Mouse (Mus musculus) embryonic stem cell, embryonic (primary cell): ENCODE measurements around the gene Arr3.

Experiments used
- CTCF ChIA-PET, 4 experiments: fragments of 300-600 bp in 2 of 4; fragments of 350-600 bp in 2 of 4; sonication (Branson Sonifier 250); formaldehyde crosslinking; loops; one replicate each; lab custom pipeline; 2022; ENCODE audit warnings: inconsistent platforms in 2 of 4; lab: Charles Lee
- POLR2A ChIA-PET, 4 experiments: fragments of 300-600 bp in 2 of 4; fragments of 350-600 bp in 2 of 4; sonication (Branson Sonifier 250); formaldehyde crosslinking; loops; one replicate each; lab custom pipeline; 2022; ENCODE audit warnings: antibody characterized with exemption in 4 of 4, inconsistent platforms in 1 of 4; lab: Charles Lee

Arr3 gene

GRCm38 (mm10) chrX:100605314-100605713, at the start of gene Arr3:
Gene Arr3, plus strand, starts transcription at chrX:100605497.
- ChIA-PET POLR2A (interaction anchor here in 1 of 4 experiments (0.8 kb wide), 1 partner anchor 8 kb away, joined by 3 read pairs; no protein-coding TSS in a partner anchor), CTCF (interaction anchor here in 1 of 4 experiments (0.6 kb wide), 1 partner anchor 131 kb away, joined by 4 read pairs; no protein-coding TSS in a partner anchor)

- ChIA-PET POLR2A (no interaction called here), CTCF (no interaction called here)
Observed at GRCm38 (mm10) chrX:100556026-100556425, 49.3 kb upstream of the Arr3 start.

DNA sequence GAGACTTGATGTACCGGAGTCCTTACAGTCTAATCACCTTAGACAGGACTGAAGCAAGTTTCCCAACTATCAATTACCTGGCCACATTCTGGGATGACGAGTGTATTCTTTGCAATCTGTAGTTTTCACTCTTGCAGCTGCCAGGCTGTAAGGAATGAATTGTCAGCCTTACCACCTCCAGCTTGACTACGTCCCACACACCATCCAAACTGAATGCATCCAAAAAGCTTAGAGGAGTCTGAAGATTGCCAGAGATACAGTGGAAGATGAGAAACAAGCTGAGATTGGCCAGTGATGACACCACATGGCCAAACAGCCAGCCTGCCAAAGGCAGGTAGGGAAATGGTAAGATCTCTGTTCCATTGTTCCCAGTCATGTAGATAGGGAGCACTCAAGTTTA, 39.6 kb upstream of the Arr3 start:
- ChIA-PET CTCF (no interaction called here), POLR2A (interaction anchor here in 1 of 4 experiments (0.5 kb wide), 1 partner anchor 33 kb away, joined by 3 read pairs; no protein-coding TSS in a partner anchor)

- ChIA-PET CTCF (interaction anchor here in 1 of 4 experiments (0.7 kb wide), 1 partner anchor 1017 kb away, joined by 3 read pairs; no protein-coding TSS in a partner anchor), POLR2A (interaction anchor here in 1 of 4 experiments (0.5 kb wide), 1 partner anchor 586 kb away, joined by 4 read pairs; no protein-coding TSS in a partner anchor)
Observed at GRCm38 (mm10) chrX:100571951-100572350, 33.3 kb upstream of the Arr3 start, which contains the start of gene Awat1. Gene Awat1, plus strand, starts transcription at chrX:100572251.

GRCm38 (mm10) chrX:100594791-100595190, 10.5 kb upstream of the Arr3 start, which contains the start of gene P2ry4:
Gene P2ry4, minus strand, starts transcription at chrX:100594869.
- POLR2A ChIA-PET, result no interaction called here
- CTCF ChIA-PET, result no interaction called here

DNA sequence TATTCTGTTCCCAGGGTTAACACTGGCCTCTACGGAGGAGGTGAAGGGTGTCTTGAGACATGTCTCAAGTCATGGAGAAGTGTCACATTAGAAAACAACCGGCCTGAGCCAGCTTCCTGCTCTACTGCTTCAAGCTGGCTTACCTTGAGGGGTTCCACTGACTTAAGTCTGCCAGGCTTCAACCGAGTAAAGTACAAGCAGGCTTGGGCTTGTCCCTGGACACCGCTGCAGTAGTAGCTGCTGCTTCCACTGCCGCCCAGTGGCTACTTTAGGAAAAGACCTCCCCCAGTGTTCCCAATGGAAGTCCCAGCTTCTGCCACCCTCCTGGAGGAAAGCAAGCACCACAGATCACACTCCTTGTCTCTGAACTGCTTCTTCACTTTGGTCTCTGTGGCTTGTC, 7.9 kb upstream of the Arr3 start:
- POLR2A ChIA-PET, result interaction anchor here in 1 of 4 experiments (1.2 kb wide), 1 partner anchor 16 kb away, joined by 3 read pairs; no protein-coding TSS in a partner anchor
- CTCF ChIA-PET, result interaction anchor here in 2 of 4 experiments (0.9 to 1.4 kb wide), 2 partner anchors 24 to 778 kb away, joined by 3 read pairs; no protein-coding TSS in a partner anchor

GRCm38 (mm10) chrX:100599755-100600154, 5.5 kb upstream of the Arr3 start:
- POLR2A ChIA-PET, result interaction anchor here in 1 of 4 experiments (0.6 kb wide), 1 partner anchor 1206 kb away, joined by 3 read pairs; no protein-coding TSS in a partner anchor

DNA sequence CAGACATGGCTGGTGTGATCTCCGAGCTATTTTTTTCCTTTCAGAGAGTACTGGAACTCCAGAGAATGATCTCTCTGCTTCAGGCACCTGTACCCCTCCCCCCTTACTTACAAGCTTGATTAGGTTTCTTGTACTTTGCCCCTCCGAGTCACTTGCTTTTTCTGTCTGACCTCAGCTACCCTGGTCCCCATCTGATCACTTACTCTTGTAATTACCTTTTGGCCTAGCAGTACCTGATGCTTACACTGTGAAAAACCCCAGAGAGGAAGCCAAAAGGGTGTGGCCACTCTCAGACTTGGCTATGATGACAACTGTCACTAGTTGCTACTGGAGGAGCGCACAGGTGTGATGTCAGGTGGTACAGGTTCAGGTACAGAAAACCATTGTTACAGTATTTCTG, 13.2 kb downstream of the Arr3 start:
- POLR2A ChIA-PET, result interaction anchor here in 1 of 4 experiments (2.2 kb wide), 1 partner anchor 8 kb away, joined by 6 read pairs; the partner anchor contains the start of genes Kif4 and Pdzd11
- CTCF ChIA-PET, result no interaction called here

More at GRCm38 (mm10) chrX:100599755-100600154, 5.5 kb upstream of the Arr3 start:
- CTCF ChIA-PET, result no interaction called here

- POLR2A ChIA-PET, result interaction anchor here in 1 of 4 experiments (0.7 to 1.3 kb wide), 2 partner anchors 9 to 14 kb away, joined by 3 read pairs; no protein-coding TSS in a partner anchor
- CTCF ChIA-PET, result interaction anchor here in 2 of 4 experiments (0.6 to 1.3 kb wide), 3 partner anchors 24 to 562 kb away, joined by 3 read pairs; no protein-coding TSS in a partner anchor
Observed at GRCm38 (mm10) chrX:100621366-100621765, 16.1 kb downstream of the Arr3 start.

- ChIA-PET POLR2A (no interaction called here), CTCF (no interaction called here)
Observed at GRCm38 (mm10) chrX:100624242-100624641, 18.9 kb downstream of the Arr3 start.

GRCm38 (mm10) chrX:100625146-100625545, 19.8 kb downstream of the Arr3 start:
- ChIA-PET CTCF (interaction anchor here in 1 of 4 experiments (0.9 kb wide), 1 partner anchor 105 kb away, joined by 3 read pairs; no protein-coding TSS in a partner anchor), POLR2A (interaction anchor here in 3 of 4 experiments (0.7 to 1.7 kb wide), 18 partner anchors 8 to 649 kb away, joined by 3 to 10 read pairs (median 4); partner anchors contain the start of genes Igbp1 (in 2 of the 3), Eda (in 1 of the 3) and Gdpd2 (in 1 of the 3))

GRCm38 (mm10) chrX:100625546-100625801, 20.2 kb downstream of the Arr3 start, which contains the start of gene Kif4:
Gene Kif4, plus strand, starts transcription at chrX:100625737.
- ChIA-PET POLR2A (interaction anchor here in 3 of 4 experiments (0.7 to 2.2 kb wide), 28 partner anchors 8 to 650 kb away, joined by 3 to 10 read pairs (median 4); partner anchors contain the start of genes Igbp1 (in 2 of the 3), Eda (in 1 of the 3) and Gdpd2 (in 1 of the 3)), CTCF (interaction anchor here in 1 of 4 experiments (0.9 kb wide), 1 partner anchor 105 kb away, joined by 3 read pairs; no protein-coding TSS in a partner anchor)

- CTCF ChIA-PET, result interaction anchor here in 1 of 4 experiments (0.7 to 0.9 kb wide), 2 partner anchors 104 to 113 kb away, joined by 3 to 4 read pairs; no protein-coding TSS in a partner anchor
- POLR2A ChIA-PET, result interaction anchor here in 3 of 4 experiments (0.6 to 2.2 kb wide), 32 partner anchors 8 to 650 kb away, joined by 3 to 10 read pairs (median 4); partner anchors contain the start of genes Igbp1 (in 2 of the 3), Eda (in 1 of the 3), Gdpd2 (in 1 of the 3) and Otud6a (in 1 of the 3)
Observed at GRCm38 (mm10) chrX:100625802-100626793, 20.8 kb downstream of the Arr3 start, which contains the start of gene Pdzd11. Gene Pdzd11, minus strand, starts transcription at chrX:100626568.

DNA sequence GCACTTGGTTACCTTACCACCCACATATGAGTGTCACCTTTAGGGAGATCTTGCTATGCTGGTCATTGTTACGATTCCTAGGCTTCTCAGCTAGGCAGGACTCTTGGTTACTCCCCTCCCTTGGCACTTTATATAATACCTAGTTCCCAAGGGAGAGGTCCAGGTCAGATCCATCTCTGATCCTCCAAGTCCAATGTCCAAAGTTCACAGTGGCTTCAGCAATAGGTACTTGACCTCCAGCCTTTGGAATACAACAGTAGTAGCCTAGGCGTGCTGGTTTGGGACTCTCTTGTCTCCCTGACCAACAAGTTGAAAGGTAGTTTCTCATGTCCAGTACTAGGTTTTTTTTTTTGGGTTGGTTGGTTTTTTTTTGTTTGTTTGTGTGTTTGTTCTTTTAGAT, 23.8 kb downstream of the Arr3 start:
- ChIA-PET POLR2A (interaction anchor here in 2 of 4 experiments (0.6 to 0.8 kb wide), 2 partner anchors 31 kb away, joined by 4 read pairs; no protein-coding TSS in a partner anchor), CTCF (interaction anchor here in 1 of 4 experiments (0.6 kb wide), 1 partner anchor 111 kb away, joined by 4 read pairs; no protein-coding TSS in a partner anchor)

DNA sequence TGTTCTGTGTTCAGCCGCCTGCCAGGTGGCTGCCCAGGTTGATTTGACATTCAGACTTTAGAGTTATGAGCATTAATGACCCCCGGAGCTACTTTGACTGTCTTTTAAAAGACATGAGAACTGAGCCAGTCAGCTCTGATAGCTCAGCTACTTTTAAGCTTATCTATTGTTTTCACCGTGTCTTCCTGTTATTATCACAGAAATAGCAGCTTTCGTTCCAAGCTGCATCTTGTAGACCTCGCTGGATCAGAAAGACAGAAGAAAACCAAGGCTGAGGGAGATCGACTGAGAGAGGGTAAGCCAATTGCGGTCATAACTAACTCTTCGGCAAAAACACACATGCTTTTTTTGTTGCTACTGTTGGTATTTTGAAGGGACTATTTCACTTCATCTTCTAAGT, 33.2 kb downstream of the Arr3 start:
- POLR2A ChIA-PET, result interaction anchor here in 3 of 4 experiments (0.8 to 1.0 kb wide), 3 partner anchors 12 to 79 kb away, joined by 3 to 5 read pairs (median 4); partner anchors contain the start of genes Pdzd11 (in 2 of the 3) and Kif4 (in 1 of the 3)
- CTCF ChIA-PET, result no interaction called here

DNA sequence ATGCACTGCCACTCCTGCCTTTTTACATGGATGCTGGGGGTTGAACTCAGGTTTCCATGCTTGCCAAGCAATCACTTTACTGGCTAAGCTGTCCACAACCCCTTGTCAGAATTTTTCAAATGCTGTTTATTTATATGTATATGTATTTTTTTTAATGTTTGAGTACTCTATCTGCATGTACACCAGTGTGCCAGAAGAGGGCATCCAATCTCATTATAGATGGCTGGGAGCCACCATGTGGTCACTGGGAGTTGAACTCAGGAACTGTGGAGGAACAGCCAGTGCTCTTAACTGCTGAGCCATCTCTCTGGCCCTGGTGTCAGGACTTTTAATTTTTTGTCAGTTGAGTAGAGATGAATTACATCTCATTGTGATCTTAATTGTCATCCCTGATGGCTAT, 47.6 kb downstream of the Arr3 start:
- POLR2A ChIA-PET, result interaction anchor here in 1 of 4 experiments (1.0 kb wide), 1 partner anchor 21 kb away, joined by 3 read pairs; no protein-coding TSS in a partner anchor
- CTCF ChIA-PET, result no interaction called here

DNA sequence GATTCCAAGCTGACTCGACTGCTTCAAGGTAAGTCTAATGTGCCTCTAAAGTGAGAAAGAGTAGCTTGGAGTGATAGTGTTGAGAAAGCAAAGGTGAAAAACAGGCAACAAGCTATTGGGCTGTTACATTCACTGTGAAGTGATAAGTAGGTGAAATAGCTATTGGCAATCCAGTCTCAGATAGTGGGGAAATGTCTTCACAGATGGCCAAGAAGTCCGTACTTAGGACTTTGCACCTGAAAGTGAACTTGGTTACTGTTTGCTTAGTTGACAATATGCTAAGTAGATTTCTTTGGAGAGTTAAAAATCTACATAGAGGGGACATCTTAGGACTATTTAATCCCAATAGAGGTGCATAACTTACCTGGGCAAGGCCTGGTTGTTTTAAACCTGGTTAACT, 59.5 kb downstream of the Arr3 start:
- ChIA-PET POLR2A (no interaction called here), CTCF (no interaction called here)
